Mouse (Mus musculus): ENCODE results near the gene Slc5a5. TPM values are rescaled to one million over a fixed set of nuclear protein-coding genes. Genes with fewer than 3 reads are reported as not detected.

The Slc5a5 gene
- polyA plus RNA-seq, 1 experiment = 1.4 TPM

DNA sequence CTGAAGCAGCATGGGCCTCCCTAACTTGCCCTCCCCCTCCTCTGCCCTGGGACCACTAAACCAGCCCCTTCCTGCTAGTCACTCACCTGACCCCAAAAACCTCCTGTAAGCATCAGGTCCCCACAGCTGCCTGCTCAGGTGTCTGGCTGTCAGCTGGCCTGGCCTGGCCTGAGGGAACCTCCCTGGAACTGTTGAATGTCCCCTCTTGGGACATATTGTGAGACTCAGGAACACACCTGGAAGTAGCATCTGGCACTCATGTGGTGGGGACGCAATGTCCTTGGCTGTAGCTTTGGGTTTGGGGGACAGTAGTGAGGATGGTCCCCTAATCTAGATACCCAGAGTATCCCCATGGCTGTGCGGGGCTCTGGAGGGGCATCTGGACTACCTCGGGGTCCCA, 58.5 kb downstream of the Slc5a5 start:
- DNase-seq = no peak
- no peaks in the 10 kb centered on the region for H3K27me3 ChIP-seq (ENCODE audit: control insufficient read depth, insufficient read depth, low read length)
- H3K4me3 ChIP-seq (ENCODE audit: control insufficient read depth, insufficient read depth, low read length) = no peak overlapping the region
- 96% methylated on average over 3 of the region's 3 CpGs for WGBS
- no peaks in the 10 kb centered on the region for H3K36me3 ChIP-seq (ENCODE audit: control insufficient read depth, insufficient read depth, low read length)
- TF ChIP-seq CTCF (IDR thresholded peaks at IDR 0.05; ENCODE audit: borderline replicate concordance, control insufficient read depth, extremely low read depth, insufficient read depth, low read length, poor library complexity) (no peak), POLR2A (IDR thresholded peaks at IDR 0.05; ENCODE audit: control insufficient read depth, extremely low read depth, insufficient read depth, low read length, poor library complexity) (no peak)
- no peak overlapping the region for H3K27ac ChIP-seq (ENCODE audit: control insufficient read depth, insufficient read depth, low read length)
- H3K4me1 ChIP-seq (replicated peaks; ENCODE audit: control insufficient read depth, insufficient read depth, low read length) = peaks cover 23% of the 10 kb centered on the region

DNA sequence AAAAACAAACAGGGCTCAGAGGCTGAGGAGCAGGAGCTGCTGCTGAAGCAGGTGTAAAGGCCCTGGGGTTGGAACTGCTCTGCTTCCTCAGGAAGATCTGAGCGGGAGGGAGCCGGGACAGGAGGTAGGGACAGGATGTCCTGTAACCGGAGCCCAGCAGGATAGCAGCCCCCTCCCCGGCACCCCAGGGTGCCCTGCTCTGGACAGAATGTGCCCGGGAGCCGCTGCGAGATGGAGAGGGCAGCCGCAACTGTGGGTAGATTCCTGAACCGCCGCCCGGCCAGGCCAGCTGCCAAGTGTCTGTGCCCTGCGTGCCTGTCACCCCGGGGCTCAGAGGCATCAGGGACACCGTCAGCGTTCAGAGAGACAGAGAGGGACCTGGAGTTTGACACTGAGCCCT, 59.0 kb downstream of the Slc5a5 start:
- TF ChIP-seq POLR2A (IDR thresholded peaks at IDR 0.05; ENCODE audit: control insufficient read depth, extremely low read depth, insufficient read depth, low read length, poor library complexity) (no peak), CTCF (IDR thresholded peaks at IDR 0.05; ENCODE audit: borderline replicate concordance, control insufficient read depth, extremely low read depth, insufficient read depth, low read length, poor library complexity) (no peak)
- H3K27me3 ChIP-seq (ENCODE audit: control insufficient read depth, insufficient read depth, low read length) = no peaks in the 10 kb centered on the region
- H3K27ac ChIP-seq (ENCODE audit: control insufficient read depth, insufficient read depth, low read length) = no peak overlapping the region
- no peaks in the 10 kb centered on the region for H3K36me3 ChIP-seq (ENCODE audit: control insufficient read depth, insufficient read depth, low read length)
- peaks cover 19% of the 10 kb centered on the region for H3K4me1 ChIP-seq (replicated peaks; ENCODE audit: control insufficient read depth, insufficient read depth, low read length)
- H3K4me3 ChIP-seq (ENCODE audit: control insufficient read depth, insufficient read depth, low read length) = no peak overlapping the region
- WGBS = 60% methylated on average over 15 of the region's 15 CpGs
- no peak for DNase-seq

DNA sequence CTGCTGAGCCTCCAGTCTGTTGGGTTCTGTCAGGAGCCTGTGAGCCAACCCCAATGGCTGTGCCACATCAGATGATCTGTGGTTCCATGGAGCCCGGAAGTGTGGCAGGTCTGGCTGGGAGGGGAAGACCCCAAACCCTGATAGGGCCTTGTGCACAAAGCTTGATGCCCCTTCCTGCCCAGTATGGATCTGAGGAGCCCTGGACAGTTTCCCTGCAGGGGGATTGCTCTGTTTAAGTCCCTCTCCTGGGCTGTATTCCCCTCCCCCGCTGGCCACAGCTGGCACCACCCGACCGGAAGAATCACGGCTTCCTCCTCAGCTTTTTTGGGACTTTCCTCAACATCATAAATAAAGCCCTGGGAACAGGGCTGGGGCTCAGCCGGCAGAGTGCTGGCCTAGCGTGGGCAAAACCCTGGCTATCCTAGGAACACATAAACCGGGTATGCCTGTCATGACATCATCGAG, 59.5 kb downstream of the Slc5a5 start:
- Histone ChIP-seq H3K4me3 (ENCODE audit: control insufficient read depth, insufficient read depth, low read length) (no peak overlapping the region), H3K27me3 (ENCODE audit: control insufficient read depth, insufficient read depth, low read length) (no peaks in the 10 kb centered on the region), H3K27ac (ENCODE audit: control insufficient read depth, insufficient read depth, low read length) (no peak overlapping the region), H3K4me1 (replicated peaks; ENCODE audit: control insufficient read depth, insufficient read depth, low read length) (peaks cover 17% of the 10 kb centered on the region), H3K36me3 (ENCODE audit: control insufficient read depth, insufficient read depth, low read length) (no peaks in the 10 kb centered on the region)
- WGBS = 19% methylated on average over 9 of the region's 9 CpGs
- no peak for DNase-seq
- TF ChIP-seq POLR2A (IDR thresholded peaks at IDR 0.05; ENCODE audit: control insufficient read depth, extremely low read depth, insufficient read depth, low read length, poor library complexity) (no peak), CTCF (IDR thresholded peaks at IDR 0.05; ENCODE audit: borderline replicate concordance, control insufficient read depth, extremely low read depth, insufficient read depth, low read length, poor library complexity) (no peak)

Other genes with a start within 250 kb of the Slc5a5 start
- 40.7 and 41.9 TPM in 2 replicates for gene Pgpep1, start 232.4 kb downstream of the Slc5a5 start, polyA plus RNA-seq (2012; rRNA removed)
- gene Lsm4, start 219.5 kb downstream of the Slc5a5 start, polyA plus RNA-seq (2012; rRNA removed) = 192 and 199 TPM in 2 replicates
- gene Jund, start 193.8 kb downstream of the Slc5a5 start, polyA plus RNA-seq (2012; rRNA removed) = 540 and 792 TPM in 2 replicates
- 0.19 and 0.28 TPM in 2 replicates for gene Iqcn, start 189.3 kb downstream of the Slc5a5 start, polyA plus RNA-seq (2012; rRNA removed)
- 0.48 and 0.50 TPM in 2 replicates for gene Gm3336, start 174.2 kb downstream of the Slc5a5 start, polyA plus RNA-seq (2012; rRNA removed)
- gene Pde4c, start 169.0 kb downstream of the Slc5a5 start, polyA plus RNA-seq (2012; rRNA removed) = 4.9 and 6.2 TPM in 2 replicates
- 17.8 and 20.8 TPM in 2 replicates for gene Rab3a, start 138.1 kb downstream of the Slc5a5 start, polyA plus RNA-seq (2012; rRNA removed)
- 72.9 and 103 TPM in 2 replicates for gene Mpv17l2, start 131.8 kb downstream of the Slc5a5 start, polyA plus RNA-seq (2012; rRNA removed)
- 124 and 136 TPM in 2 replicates for gene Pik3r2, start 116.0 kb downstream of the Slc5a5 start, polyA plus RNA-seq (2012; rRNA removed)
- gene Mast3, start 87.7 kb downstream of the Slc5a5 start, polyA plus RNA-seq (2012; rRNA removed) = 615 and 696 TPM in 2 replicates
- 48.6 and 53.4 TPM in 2 replicates for gene Il12rb1, start 84.3 kb downstream of the Slc5a5 start, polyA plus RNA-seq (2012; rRNA removed)
- 75.4 and 77.4 TPM in 2 replicates for gene Arrdc2, start 53.0 kb downstream of the Slc5a5 start, polyA plus RNA-seq (2012; rRNA removed)
- 4.2 and 6.4 TPM in 2 replicates for gene Kcnn1, start 29.5 kb downstream of the Slc5a5 start, polyA plus RNA-seq (2012; rRNA removed)
- 51.8 and 53.4 TPM in 2 replicates for gene Ccdc124, start 18.8 kb downstream of the Slc5a5 start, polyA plus RNA-seq (2012; rRNA removed)
- gene Rpl18a, start 4.7 kb upstream of the Slc5a5 start, polyA plus RNA-seq (2012; rRNA removed) = 7,420 and 8,337 TPM in 2 replicates
- gene Map1s, start 13.2 kb upstream of the Slc5a5 start, polyA plus RNA-seq (2012; rRNA removed) = 145 and 151 TPM in 2 replicates

All from thymus, adult 2 months (tissue).